Mouse (Mus musculus): ENCODE measurements at regions not wholly inside any gene's neighbourhood (a gene's known extent, or its start where the extent isn't known, plus 50 kb on each side); places are given as distances from the start of the nearest gene placed in this dataset.
"Not testable (repeated sequence)": the region's sequence is repeated elsewhere in the genome, so short reads cannot be mapped to it uniquely, and the experiment has no call there.

GRCm38 (mm10) chr15:62273855-62274488 is 1351.2 kb upstream of the A1bg start:
- no peak for DNase-seq

- no peak for DNase-seq
These were observed 1349.9 kb upstream of the A1bg start for GRCm38 (mm10) chr15:62272755-62273154.

GRCm38 (mm10) chr15:62271428-62271827 is 1348.6 kb upstream of the A1bg start:
- no peak for DNase-seq

GRCm38 (mm10) chr15:62268189-62268588 is 1345.4 kb upstream of the A1bg start:
- DNase-seq = no peak

GRCm38 (mm10) chr15:62267536-62267935 is 1344.7 kb upstream of the A1bg start:
- DNase-seq = no peak

- no peak for DNase-seq
These were observed 1343.2 kb upstream of the A1bg start for GRCm38 (mm10) chr15:62266025-62266424.

GRCm38 (mm10) chr15:62265484-62265937 is 1342.7 kb upstream of the A1bg start:
- no peak for DNase-seq

GRCm38 (mm10) chr15:62264966-62265365 is 1342.2 kb upstream of the A1bg start:
- no peak for DNase-seq

GRCm38 (mm10) chr15:62264183-62264582 is 1341.4 kb upstream of the A1bg start:
- DNase-seq = no peak

- no peak for DNase-seq
These were observed 1339.7 kb upstream of the A1bg start for GRCm38 (mm10) chr15:62262487-62262886.

- peak in 1 of 2 experiments; percentile 8 for DNase-seq
These were observed 1338.7 kb upstream of the A1bg start for GRCm38 (mm10) chr15:62261520-62261919.

GRCm38 (mm10) chr15:62258611-62259010 is 1335.8 kb upstream of the A1bg start:
- DNase-seq = no peak

- DNase-seq = peak in 1 of 2 experiments; percentile 17
These were observed 1335.1 kb upstream of the A1bg start for GRCm38 (mm10) chr15:62257955-62258354.

GRCm38 (mm10) chr15:62257110-62257667 is 1334.4 kb upstream of the A1bg start:
- DNase-seq = no peak

- DNase-seq = no peak
These were observed 1332.8 kb upstream of the A1bg start for GRCm38 (mm10) chr15:62255571-62255970.

GRCm38 (mm10) chr15:62253724-62254123 is 1330.9 kb upstream of the A1bg start:
- no peak for DNase-seq

- not testable (repeated sequence) for DNase-seq
These were observed 1329.4 kb upstream of the A1bg start for GRCm38 (mm10) chr15:62252078-62252833.

- no peak for DNase-seq
These were observed 1326.6 kb upstream of the A1bg start for GRCm38 (mm10) chr15:62249436-62249835.

GRCm38 (mm10) chr15:62246561-62247079 is 1323.8 kb upstream of the A1bg start:
- DNase-seq = no peak

- no peak for DNase-seq
These were observed 1322.4 kb upstream of the A1bg start for GRCm38 (mm10) chr15:62245237-62245636.

GRCm38 (mm10) chr15:62244819-62245218 is 1322.0 kb upstream of the A1bg start:
- no peak for DNase-seq

GRCm38 (mm10) chr15:62240031-62240430 is 1317.2 kb upstream of the A1bg start:
- DNase-seq = no peak

- no peak for DNase-seq
These were observed 1315.8 kb upstream of the A1bg start for GRCm38 (mm10) chr15:62238503-62239045.

Data from cerebellum, postnatal 25 days (tissue).